Mouse (Mus musculus) midbrain, embryonic 12.5 days (tissue): ENCODE results near the gene Apex2. TPM values are rescaled to one million over a fixed set of nuclear protein-coding genes. Genes with fewer than 3 reads are reported as not detected.

ENCODE experiments used
- ATAC-seq: fragments of 200-750 bp; cut with Nextera tagmentation; 2 replicates; pipeline ENCODE4 v1.8.0; 2017; ENCODE audit warnings: low read depth, moderate TSS enrichment, moderate library complexity; ENCODE audit not compliant: low FRiP score
- H3K27ac ChIP-seq: fragments of 300-500 bp; sonication (generic); replicated peaks from 2 replicates; pipeline ENCODE4 v1.5.1; 2016; ENCODE audit warnings: mild to moderate bottlenecking
- H3K27me3 ChIP-seq: fragments of 300-500 bp; sonication (generic); 2 replicates; pipeline ENCODE4 v1.6.1; 2016; ENCODE audit warnings: mild to moderate bottlenecking
- H3K36me3 ChIP-seq: fragments of 300-500 bp; sonication (generic); 2 replicates; pipeline ENCODE4 v1.6.1; 2016
- H3K4me1 ChIP-seq: fragments of 300-500 bp; sonication (generic); 2 replicates; pipeline ENCODE4 v1.6.1; 2016
- H3K4me2 ChIP-seq: fragments of 300-500 bp; sonication (generic); replicated peaks from 2 replicates; pipeline ENCODE4 v1.6.1; 2016; ENCODE audit warnings: mild to moderate bottlenecking, moderate library complexity
- H3K4me3 ChIP-seq: fragments of 300-500 bp; sonication (generic); 2 replicates; pipeline ENCODE4 v1.5.1; 2016; ENCODE audit warnings: mild to moderate bottlenecking
- H3K9ac ChIP-seq: fragments of 300-500 bp; sonication (generic); replicated peaks from 2 replicates; pipeline ENCODE4 v1.6.1; 2016; ENCODE audit warnings: mild to moderate bottlenecking, moderate library complexity
- H3K9me3 ChIP-seq: fragments of 300-500 bp; sonication (generic); 2 replicates; pipeline ENCODE4 v1.6.1; 2016; ENCODE audit warnings: mild to moderate bottlenecking
- WGBS: fragments of 180-500 bp; shearing (Covaris S2); methylation state at CpG from one replicate; pipeline ENCODE4 v1.1.7; 2016; 5-methylcytosine and 5-hydroxymethylcytosine counted together
- polyA plus RNA-seq: library from polyadenylated mRNA; unstranded; fragments of >200 nt; fragmentation: Nextera tagmentation; extraction: Ambion mirVana; gene quantifications from 2 replicates; pipeline ENCODE4 v1.2.1, GENCODE M21; 2016

Gene Apex2
- polyA plus RNA-seq = 22.0 and 24.2 TPM in 2 replicates

- no peak within 1 kb of the TSS for H3K27ac ChIP-seq
- ATAC-seq = no peak
- H3K4me1 ChIP-seq = no peaks in the 10 kb centered on the region
- WGBS = 72% methylated on average over 5 of the region's 5 CpGs
- no peak within 1 kb of the TSS for H3K9ac ChIP-seq
- H3K9me3 ChIP-seq = no peaks in the 10 kb centered on the region
- no peaks in the 10 kb centered on the region for H3K27me3 ChIP-seq
- H3K36me3 ChIP-seq = peaks cover 5% of the 10 kb centered on the region; the same call in 1 of the 2 replicates
- H3K4me3 ChIP-seq = peak within 1 kb of the TSS; percentile 52
- peak within 1 kb of the TSS; percentile 53 for H3K4me2 ChIP-seq
These were observed at the start of gene Apex2 for GRCm38 (mm10) chrX:150589696-150590095. TSS of gene Apex2 (minus strand) at chrX:150589868.

- Histone ChIP-seq H3K4me2 (no peak overlapping the region), H3K27ac (no peak overlapping the region), H3K27me3 (no peaks in the 10 kb centered on the region), H3K4me1 (no peaks in the 10 kb centered on the region), H3K36me3 (no peaks in the 10 kb centered on the region), H3K9ac (no peak overlapping the region), H3K9me3 (no peaks in the 10 kb centered on the region), H3K4me3 (no peak overlapping the region)
- ATAC-seq = no peak
- WGBS = 75% methylated on average over 1 of the region's 1 CpGs
These were observed 46.8 kb upstream of the Apex2 start for GRCm38 (mm10) chrX:150636421-150636820.

DNA sequence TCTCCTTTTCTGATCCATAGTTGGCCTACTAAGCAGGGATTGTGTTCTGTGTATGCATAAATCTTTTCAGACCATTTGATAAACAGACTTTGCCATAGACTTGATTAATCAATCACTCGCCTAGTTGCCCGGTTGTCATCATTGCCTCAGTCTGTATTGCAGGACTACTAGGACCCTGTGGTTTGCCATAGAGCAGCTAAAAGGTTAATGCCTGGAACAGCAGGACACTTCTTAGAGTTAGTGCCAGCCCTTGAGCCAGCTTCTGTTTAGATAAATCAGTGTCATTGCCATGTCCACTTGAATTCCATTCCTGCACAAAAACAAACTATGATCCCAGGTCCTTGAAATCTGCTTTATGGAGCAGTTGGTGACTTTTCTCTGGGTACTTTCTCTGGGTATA, 9.2 kb upstream of the Apex2 start:
- no peak overlapping the region for H3K4me3 ChIP-seq
- H3K9ac ChIP-seq = no peak overlapping the region
- H3K27me3 ChIP-seq = no peaks in the 10 kb centered on the region
- 77% methylated on average over 2 of the region's 2 CpGs for WGBS
- H3K27ac ChIP-seq = no peak overlapping the region
- no peaks in the 10 kb centered on the region for H3K4me1 ChIP-seq
- H3K9me3 ChIP-seq = no peaks in the 10 kb centered on the region
- ATAC-seq = no peak
- H3K4me2 ChIP-seq = no peak overlapping the region
- H3K36me3 ChIP-seq = no peaks in the 10 kb centered on the region

DNA sequence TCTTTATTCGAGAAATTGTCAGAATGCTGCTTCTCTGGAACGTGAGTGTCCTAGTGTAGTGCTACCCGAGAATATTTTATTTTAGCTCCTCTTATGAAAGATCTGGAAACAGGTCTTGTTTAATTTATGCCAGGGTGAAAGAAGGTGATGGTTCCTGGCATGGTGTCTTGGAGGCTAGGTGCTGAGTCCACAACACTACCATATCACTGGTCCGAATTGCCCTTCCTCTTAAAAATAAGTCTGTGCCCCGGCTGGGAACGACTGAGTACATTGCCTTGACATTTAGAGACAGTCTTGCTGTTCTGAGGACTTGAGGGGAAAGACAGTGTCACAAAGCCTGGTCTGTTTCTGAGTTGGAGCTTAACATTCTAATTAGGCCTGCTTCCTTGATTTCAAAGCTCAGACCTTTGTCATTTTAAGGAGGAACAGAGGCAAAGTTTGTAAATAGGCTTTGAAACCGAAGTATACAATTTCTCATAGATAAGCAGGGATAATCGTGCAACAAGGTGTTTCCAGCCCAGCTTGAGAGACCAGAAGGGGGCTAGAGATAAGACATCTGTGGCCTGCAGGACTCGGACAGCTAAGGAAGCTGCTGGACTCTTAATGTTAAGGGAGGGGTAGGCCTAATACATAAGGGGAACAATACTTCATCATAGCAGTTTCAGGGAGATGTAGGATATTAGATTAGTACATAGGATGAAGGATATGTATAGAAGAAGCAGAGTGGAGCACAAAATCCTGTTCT, 5.5 kb upstream of the Apex2 start:
- WGBS = 85% methylated on average over 9 of the region's 9 CpGs
- Histone ChIP-seq H3K9me3 (no peaks in the 10 kb centered on the region), H3K4me3 (no peak overlapping the region), H3K4me1 (no peaks in the 10 kb centered on the region), H3K27ac (no peak overlapping the region), H3K27me3 (no peaks in the 10 kb centered on the region), H3K4me2 (no peak overlapping the region), H3K9ac (no peak overlapping the region), H3K36me3 (no peaks in the 10 kb centered on the region)
- no peak for ATAC-seq

DNA sequence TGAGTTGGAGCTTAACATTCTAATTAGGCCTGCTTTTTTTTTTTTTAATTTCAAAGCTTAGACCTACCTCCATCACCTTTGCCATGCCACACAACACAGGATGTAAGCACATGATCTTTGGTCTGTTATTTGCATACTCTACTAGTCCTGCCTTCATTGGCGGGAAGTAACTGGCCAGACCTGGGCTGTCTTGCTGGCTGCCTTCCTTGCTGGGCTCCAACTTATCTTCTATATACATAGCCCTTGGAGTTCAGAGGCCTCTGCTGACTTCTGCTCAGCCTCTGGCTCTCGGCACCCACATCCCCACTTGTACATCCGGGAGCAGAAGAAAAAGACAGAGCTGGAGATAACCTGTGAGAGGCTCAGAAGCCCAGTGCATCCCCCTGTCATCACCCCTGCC, 4.5 kb upstream of the Apex2 start:
- no peak for ATAC-seq

GRCm38 (mm10) chrX:150593266-150594035, 3.8 kb upstream of the Apex2 start:
- no peak overlapping the region for H3K27ac ChIP-seq
- no peak overlapping the region for H3K4me3 ChIP-seq
- ATAC-seq = no peak
- WGBS = 87% methylated on average over 12 of the region's 12 CpGs
- H3K4me1 ChIP-seq = no peaks in the 10 kb centered on the region
- H3K36me3 ChIP-seq = no peaks in the 10 kb centered on the region
- H3K9me3 ChIP-seq = no peaks in the 10 kb centered on the region
- H3K9ac ChIP-seq = no peak overlapping the region
- H3K4me2 ChIP-seq = no peak overlapping the region
- H3K27me3 ChIP-seq = no peaks in the 10 kb centered on the region

More for the DNA sequence above, 4.5 kb upstream of the Apex2 start:
- WGBS = 87% methylated on average over 3 of the region's 3 CpGs
- no peaks in the 10 kb centered on the region for H3K27me3 ChIP-seq
- H3K9ac ChIP-seq = no peak overlapping the region
- no peaks in the 10 kb centered on the region for H3K36me3 ChIP-seq
- H3K27ac ChIP-seq = no peak overlapping the region
- H3K4me2 ChIP-seq = no peak overlapping the region
- no peak overlapping the region for H3K4me3 ChIP-seq
- H3K9me3 ChIP-seq = no peaks in the 10 kb centered on the region
- H3K4me1 ChIP-seq = no peaks in the 10 kb centered on the region

GRCm38 (mm10) chrX:150588023-150588764, 1.5 kb downstream of the Apex2 start, which contains the start of gene Pfkfb1:
TSS of gene Pfkfb1 (plus strand) at chrX:150588229.
- WGBS = 28% methylated on average over 35 of the region's 35 CpGs
- H3K36me3 ChIP-seq = peaks cover 8% of the 10 kb centered on the region; the same call in 1 of the 2 replicates
- ATAC-seq = peak; percentile 92
- H3K9me3 ChIP-seq = no peaks in the 10 kb centered on the region
- peak within 1 kb of the TSS; percentile 53 for H3K4me2 ChIP-seq
- H3K4me3 ChIP-seq = peak within 1 kb of the TSS; percentile 52
- no peaks in the 10 kb centered on the region for H3K4me1 ChIP-seq
- H3K27me3 ChIP-seq = no peaks in the 10 kb centered on the region
- H3K27ac ChIP-seq = peak within 1 kb of the TSS; percentile 71
- peak within 1 kb of the TSS; percentile 56 for H3K9ac ChIP-seq

- 90% methylated on average over 8 of the region's 8 CpGs for WGBS
These were observed 4.6 kb downstream of the Apex2 start for GRCm38 (mm10) chrX:150585116-150585515.

DNA sequence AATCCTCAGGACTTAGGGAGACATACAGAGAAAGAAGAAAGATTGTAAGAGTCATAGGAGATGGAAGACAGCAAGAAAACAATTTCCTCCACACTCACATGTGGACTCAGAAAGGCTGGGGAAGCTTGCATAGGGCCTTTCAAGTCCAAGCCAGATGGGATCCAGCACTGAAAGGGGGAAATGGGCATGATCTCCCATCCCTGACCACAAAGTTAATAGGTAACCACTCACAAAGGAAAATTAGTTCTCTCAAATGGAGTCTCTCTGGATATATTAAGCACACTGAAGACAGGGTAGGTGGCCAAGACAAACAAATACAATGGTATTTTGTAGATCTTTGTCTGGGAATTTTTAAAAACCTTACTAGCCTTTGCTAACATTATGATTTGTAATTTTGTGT, 7.7 kb downstream of the Apex2 start:
- Histone ChIP-seq H3K9ac (no peak overlapping the region), H3K27ac (no peak overlapping the region), H3K27me3 (no peaks in the 10 kb centered on the region), H3K36me3 (peaks cover 18% of the 10 kb centered on the region), H3K4me2 (no peak overlapping the region), H3K4me3 (no peak overlapping the region), H3K4me1 (no peaks in the 10 kb centered on the region), H3K9me3 (no peaks in the 10 kb centered on the region)
- ATAC-seq = no peak

More at GRCm38 (mm10) chrX:150585116-150585515, 4.6 kb downstream of the Apex2 start:
- Histone ChIP-seq H3K4me2 (no peak overlapping the region), H3K27me3 (no peaks in the 10 kb centered on the region), H3K4me3 (no peak overlapping the region), H3K4me1 (no peaks in the 10 kb centered on the region), H3K9ac (no peak overlapping the region), H3K27ac (no peak overlapping the region), H3K36me3 (peaks cover 18% of the 10 kb centered on the region), H3K9me3 (no peaks in the 10 kb centered on the region)
- no peak for ATAC-seq

GRCm38 (mm10) chrX:150564644-150565357, 24.9 kb downstream of the Apex2 start:
- no peak overlapping the region for H3K4me3 ChIP-seq
- H3K4me1 ChIP-seq = no peaks in the 10 kb centered on the region
- no peaks in the 10 kb centered on the region for H3K36me3 ChIP-seq
- H3K4me2 ChIP-seq = no peak overlapping the region
- no peaks in the 10 kb centered on the region for H3K27me3 ChIP-seq
- no peak overlapping the region for H3K9ac ChIP-seq
- WGBS = 87% methylated on average over 12 of the region's 12 CpGs
- ATAC-seq = no peak
- no peak overlapping the region for H3K27ac ChIP-seq
- H3K9me3 ChIP-seq = no peaks in the 10 kb centered on the region

DNA sequence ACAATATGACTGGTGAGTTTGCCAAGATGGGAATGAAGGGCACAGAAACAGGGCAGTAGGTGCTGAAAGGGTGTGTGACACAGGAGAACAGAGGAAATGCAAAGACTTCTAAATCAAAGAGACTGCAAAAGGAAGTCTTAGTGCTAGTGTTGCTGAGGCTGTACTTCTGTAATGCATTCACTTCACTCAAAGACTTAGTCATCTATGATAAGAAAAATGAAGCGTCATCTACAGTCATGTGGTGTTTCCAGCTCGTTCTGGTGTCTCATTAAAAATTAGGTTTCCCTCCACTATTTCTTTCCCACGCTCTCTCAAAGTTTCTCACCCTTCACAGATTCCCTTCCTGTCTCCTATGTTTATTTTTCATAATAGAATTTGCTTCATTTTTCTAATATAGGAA, 35.6 kb downstream of the Apex2 start:
- Histone ChIP-seq H3K4me1 (no peaks in the 10 kb centered on the region), H3K4me3 (no peak overlapping the region), H3K9me3 (no peaks in the 10 kb centered on the region), H3K27ac (no peak overlapping the region), H3K4me2 (no peak overlapping the region), H3K9ac (no peak overlapping the region), H3K27me3 (no peaks in the 10 kb centered on the region), H3K36me3 (peaks cover 8% of the 10 kb centered on the region; the same call in 1 of the 2 replicates)
- WGBS = 83% methylated on average over 3 of the region's 3 CpGs
- no peak for ATAC-seq
